Mouse (Mus musculus): ENCODE measurements around the gene Arhgap1.

Arhgap1 gene

DNA sequence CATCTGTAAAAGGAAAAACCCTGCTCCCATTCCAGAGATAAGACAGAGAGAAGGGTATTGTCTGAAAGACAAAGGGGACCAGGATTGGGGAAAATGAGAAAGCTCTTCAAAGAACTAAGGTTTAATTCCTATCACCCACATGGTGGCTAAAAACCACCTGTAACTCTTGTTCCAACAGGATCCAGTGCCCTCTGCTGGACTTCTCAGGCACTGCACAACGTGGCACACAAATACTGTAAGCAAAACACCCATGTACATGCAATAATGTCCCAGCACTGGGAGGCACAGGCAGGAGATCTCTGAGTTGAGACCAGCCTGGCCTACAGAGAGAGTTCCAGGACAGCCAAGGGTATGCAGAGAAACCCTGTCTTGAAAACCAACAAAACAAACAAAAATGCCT lies 2.9 kb upstream of the Arhgap1 start:
- in situ Hi-C loops (cut with MboI, MseI) = loop anchor here (10.0 kb wide), 1 partner anchor 1268 kb away; the partner anchor contains the start of gene Syt13

- in situ Hi-C loops (cut with MboI, MseI) = loop anchor here (10.0 kb wide), 1 partner anchor 1266 kb away; the partner anchor contains the start of gene Syt13
Measured at GRCm38 (mm10) chr2:91649152-91649551, 508 bp upstream of the Arhgap1 start.

GRCm38 (mm10) chr2:91650360-91650995 lies 818 bp downstream of the Arhgap1 start:
- in situ Hi-C loops (cut with MboI, MseI) = no loop called here

DNA sequence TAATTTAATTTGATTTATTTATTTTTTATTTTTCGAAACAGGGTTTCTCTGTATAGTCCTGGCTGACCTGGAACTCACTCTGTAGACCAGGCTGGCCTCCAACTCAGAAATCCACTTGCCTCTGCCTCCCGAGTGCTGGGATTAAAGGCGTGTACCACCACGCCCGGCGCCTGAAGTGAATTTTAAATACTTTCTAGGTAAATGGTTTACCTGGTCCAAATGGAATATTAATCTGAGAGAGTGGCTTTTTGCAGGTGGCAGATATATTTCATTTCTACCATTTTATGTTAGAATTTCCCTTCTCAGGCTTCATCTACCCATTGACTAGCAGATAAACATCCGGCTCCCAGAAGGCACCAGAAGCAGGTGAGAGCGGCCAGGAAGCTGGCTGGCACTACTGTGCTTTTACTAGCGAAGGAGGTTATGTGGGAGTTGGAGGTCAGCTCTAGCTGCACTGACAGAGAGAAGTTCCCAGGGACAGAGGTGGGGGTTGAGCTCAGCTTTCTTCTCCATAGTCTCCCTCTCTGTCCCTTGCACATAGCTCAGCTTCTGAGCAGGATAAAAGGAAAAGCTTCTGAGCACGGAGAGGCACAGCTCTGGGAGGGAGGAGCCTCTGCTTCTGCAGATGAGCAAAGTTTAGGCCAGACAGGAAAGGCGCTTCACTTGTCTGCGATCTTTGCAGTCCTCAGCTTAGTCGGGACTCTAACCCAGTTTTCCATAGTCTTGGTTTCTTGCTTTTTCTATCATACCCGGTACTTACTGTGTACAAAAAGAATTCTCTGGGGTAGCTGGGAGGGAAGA lies 2.0 kb downstream of the Arhgap1 start:
- in situ Hi-C loops (cut with MboI, MseI) = no loop called here

GRCm38 (mm10) chr2:91652863-91653262 lies 3.2 kb downstream of the Arhgap1 start:
- in situ Hi-C loops (cut with MboI, MseI) = no loop called here

GRCm38 (mm10) chr2:91655388-91655787 lies 5.7 kb downstream of the Arhgap1 start:
- in situ Hi-C loops (cut with MboI, MseI) = no loop called here

GRCm38 (mm10) chr2:91655827-91656226 lies 6.2 kb downstream of the Arhgap1 start:
- in situ Hi-C loops (cut with MboI, MseI) = no loop called here

DNA sequence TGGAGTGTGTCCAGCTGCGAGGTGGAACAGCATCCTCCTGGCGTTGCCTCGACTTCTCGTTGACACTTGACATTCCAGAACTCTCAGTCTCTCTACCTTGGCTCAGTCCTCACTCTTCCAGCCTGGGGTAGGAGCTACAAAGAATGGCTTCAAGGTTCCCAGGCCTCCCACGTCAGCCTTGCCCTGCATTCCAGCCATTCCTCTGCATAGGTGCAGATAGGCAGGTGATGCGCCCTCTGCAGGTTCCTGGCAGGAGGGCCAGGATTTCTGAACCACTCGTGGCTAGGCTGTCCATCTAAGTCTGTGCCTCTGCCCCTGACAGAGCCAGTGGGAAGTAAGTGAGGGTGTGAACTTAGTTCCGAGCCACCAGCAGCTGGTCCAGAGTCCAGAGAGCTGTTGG lies 7.1 kb downstream of the Arhgap1 start:
- in situ Hi-C loops (cut with MboI, MseI) = no loop called here

- in situ Hi-C loops (cut with MboI, MseI) = no loop called here
Measured at GRCm38 (mm10) chr2:91659657-91660056, 10.0 kb downstream of the Arhgap1 start.

DNA sequence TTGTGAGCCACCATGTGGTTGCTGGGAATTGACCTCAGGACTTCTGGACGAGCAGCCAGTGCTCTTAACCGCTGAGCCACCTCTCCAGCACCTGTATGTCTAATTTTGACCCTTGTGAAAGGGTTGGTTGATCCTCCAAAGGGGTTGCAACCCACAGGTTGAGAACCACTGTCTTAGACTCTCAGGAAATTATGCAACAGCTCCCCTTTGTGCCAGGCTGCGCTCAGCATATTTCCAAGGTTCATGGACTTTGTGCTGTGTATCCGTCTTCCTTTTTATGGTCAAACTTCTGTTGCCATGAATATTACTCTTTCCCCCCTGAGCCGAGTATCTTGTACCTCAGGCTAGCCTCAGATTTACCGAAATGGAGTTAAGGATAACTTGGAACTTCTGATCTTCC lies 11.3 kb downstream of the Arhgap1 start:
- in situ Hi-C loops (cut with MboI, MseI) = no loop called here

GRCm38 (mm10) chr2:91664780-91665179 lies 15.1 kb downstream of the Arhgap1 start:
- in situ Hi-C loops (cut with MboI, MseI) = no loop called here

- in situ Hi-C loops (cut with MboI, MseI) = no loop called here
Measured at GRCm38 (mm10) chr2:91666386-91666910, 16.8 kb downstream of the Arhgap1 start.

DNA sequence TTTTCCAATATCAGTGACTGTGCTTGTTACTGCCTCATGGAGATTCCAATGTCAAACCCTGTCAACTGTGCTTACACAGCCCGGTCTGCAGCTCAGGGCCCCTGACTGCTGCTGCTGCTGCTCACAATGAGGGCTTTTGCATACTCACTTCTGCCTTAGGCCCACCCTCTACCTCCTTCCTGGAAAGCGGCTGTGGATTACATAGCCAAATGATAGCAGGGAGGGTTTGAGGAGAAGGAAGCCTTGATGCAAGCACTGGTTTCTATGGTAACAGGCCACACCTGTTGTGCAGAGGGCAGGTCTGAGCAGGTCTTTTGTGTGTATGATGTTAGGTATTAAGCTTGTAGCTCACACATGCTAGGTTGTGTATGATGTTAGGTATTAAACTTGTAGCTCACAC lies 18.1 kb downstream of the Arhgap1 start:
- in situ Hi-C loops (cut with MboI, MseI) = no loop called here

- in situ Hi-C loops (cut with MboI, MseI) = no loop called here
Measured at GRCm38 (mm10) chr2:91669326-91669725, 19.7 kb downstream of the Arhgap1 start.

- in situ Hi-C loops (cut with MboI, MseI) = no loop called here
Measured at GRCm38 (mm10) chr2:91670038-91670437, 20.4 kb downstream of the Arhgap1 start.

GRCm38 (mm10) chr2:91673587-91673986 lies 23.9 kb downstream of the Arhgap1 start:
- in situ Hi-C loops (cut with MboI, MseI) = no loop called here

DNA sequence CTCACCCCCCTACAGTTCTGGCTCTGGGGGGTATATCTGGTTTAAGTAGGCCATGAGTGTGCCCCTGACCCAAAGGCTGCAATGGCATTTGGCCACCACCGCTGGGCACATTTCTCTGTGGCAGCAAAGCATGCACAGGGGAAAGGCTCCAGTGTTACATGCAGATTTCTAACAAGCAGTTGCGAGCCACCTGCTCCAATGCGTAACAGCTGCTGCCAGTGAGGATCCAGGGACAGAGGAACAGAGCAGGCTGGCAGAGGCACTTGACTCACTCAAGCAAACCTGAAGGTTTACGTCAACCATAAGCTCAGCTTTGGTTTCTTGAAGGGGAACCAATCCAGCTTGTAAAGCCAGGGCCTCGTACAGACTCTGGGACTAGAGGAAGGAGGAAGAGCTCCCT lies 25.2 kb downstream of the Arhgap1 start:
- in situ Hi-C loops (cut with MboI, MseI) = no loop called here

DNA sequence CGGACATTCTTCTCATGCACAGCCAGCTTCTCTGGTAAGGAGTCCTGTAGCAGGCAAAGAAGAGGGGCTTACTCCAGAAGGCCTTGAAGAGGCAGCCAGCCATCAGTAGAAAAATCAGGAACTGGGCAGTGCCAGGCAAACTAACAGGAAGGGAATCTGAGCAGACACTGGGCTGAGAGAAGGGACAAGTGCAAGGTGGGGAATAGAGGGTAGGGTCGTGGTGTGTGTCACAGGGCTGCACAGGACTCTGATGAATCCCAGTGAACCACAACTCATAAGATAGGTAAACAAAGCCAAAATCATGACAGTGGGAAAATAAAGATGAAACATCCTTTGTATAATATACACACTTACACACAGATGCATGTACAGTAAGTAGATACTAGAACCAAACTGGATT lies 26.8 kb downstream of the Arhgap1 start:
- in situ Hi-C loops (cut with MboI, MseI) = no loop called here

DNA sequence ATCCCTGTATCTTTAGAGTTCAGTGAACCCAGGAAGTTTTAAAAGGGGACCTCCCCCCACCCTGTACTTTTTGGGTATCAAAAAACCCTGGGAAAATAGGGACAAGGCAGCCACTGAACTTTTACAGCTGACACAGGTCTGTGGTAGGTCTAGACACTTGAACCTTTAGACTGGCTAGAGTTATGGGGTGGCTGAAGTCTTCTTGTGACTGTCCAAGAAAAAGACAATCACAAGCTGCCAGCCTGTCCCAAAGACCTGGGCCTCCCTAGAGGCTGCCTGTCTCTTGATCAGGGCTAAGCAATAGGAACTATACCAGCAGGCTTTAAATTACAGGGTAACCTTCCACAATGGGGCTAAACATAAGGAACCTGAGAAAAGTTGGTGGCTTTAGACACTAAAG lies 27.3 kb downstream of the Arhgap1 start:
- in situ Hi-C loops (cut with MboI, MseI) = no loop called here

DNA sequence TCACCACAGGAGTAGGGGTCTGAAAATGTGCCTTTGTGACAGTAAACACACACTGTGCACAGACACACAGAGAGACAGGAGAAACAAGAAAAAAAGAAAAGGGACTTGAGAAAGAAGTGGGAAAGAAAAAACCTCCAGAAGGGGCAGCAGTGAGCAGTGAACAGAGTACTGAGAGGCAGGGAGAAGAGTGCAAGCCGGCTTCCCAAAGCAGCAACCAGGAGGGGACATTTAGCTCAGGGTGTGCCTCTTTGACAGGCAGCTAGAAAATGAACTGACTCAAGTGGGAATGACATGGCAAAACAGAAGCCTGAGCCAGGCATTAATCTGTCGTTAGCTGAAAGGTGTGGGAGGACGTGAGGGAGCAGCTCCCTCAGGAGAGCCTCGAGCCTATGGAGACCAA lies 33.2 kb downstream of the Arhgap1 start:
- in situ Hi-C loops (cut with MboI, MseI) = no loop called here

GRCm38 (mm10) chr2:91683919-91684318 lies 34.3 kb downstream of the Arhgap1 start:
- in situ Hi-C loops (cut with MboI, MseI) = no loop called here

DNA sequence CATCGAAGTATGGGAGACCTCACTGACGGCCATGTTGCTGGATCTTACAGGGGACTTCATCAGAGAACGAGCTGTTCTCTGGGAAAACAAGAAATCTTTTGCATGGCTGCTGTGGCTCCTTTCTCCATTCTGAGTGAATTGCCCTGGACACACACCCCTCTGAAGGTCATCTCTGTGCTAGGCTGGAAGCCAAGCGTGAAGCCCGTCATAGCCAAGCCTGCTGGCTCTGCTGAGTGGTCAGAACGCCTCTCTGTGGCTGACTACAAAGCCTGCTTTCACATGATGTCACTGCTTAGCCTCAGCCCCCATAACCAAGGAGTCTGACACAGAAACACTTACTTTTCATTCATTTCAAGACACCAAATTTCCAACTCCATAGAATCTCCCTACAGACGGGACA lies 39.8 kb downstream of the Arhgap1 start:
- in situ Hi-C loops (cut with MboI, MseI) = no loop called here
